Mouse (Mus musculus) heart, postnatal 14 days (tissue): ENCODE results near the gene Rnf144b. TPM values are rescaled to one million over a fixed set of nuclear protein-coding genes. Genes with fewer than 3 reads are reported as not detected.

ENCODE experiments used
- total RNA-seq, 2 experiments: library from RNA; stranded (reverse); gene quantifications; 2 replicates each; pipeline ENCODE4 v1.2.3; 2021

Rnf144b gene
- total RNA-seq, 2 experiments from 2014 or later = 16.5 to 19.8 TPM

Other genes starting within 250 kb of the Rnf144b start
- 100 to 1,000 TPM in 1 of 2 experiments, 10 to 100 TPM in 1; 95.6 to 104 TPM for gene Kif13a, start 192.8 kb upstream of the Rnf144b start, total RNA-seq
- gene Nhlrc1, start 107.8 kb upstream of the Rnf144b start, total RNA-seq = 1 to 10 TPM; 3.8 to 4.1 TPM
- 1 to 10 TPM; 7.6 to 8.5 TPM for gene Kdm1b, start 79.2 kb upstream of the Rnf144b start, total RNA-seq
- gene Tpmt, start 77.9 kb upstream of the Rnf144b start, total RNA-seq = 1 to 10 TPM; 6.1 to 6.7 TPM
- gene Dek, start 16.5 kb upstream of the Rnf144b start, total RNA-seq = 10 to 100 TPM; 38.3 to 41.2 TPM